Mouse (Mus musculus) frontal cortex, adult 2 months (tissue): ENCODE data around the gene Zfp697. TPM values are rescaled to one million over a fixed set of nuclear protein-coding genes. Genes with fewer than 3 reads are reported as not detected.
A peak's percentile ranks its signal among the peaks of the same experiment; 100 is the strongest.
"Not testable (repeated sequence)": the region's sequence is repeated elsewhere in the genome, so short reads cannot be mapped to it uniquely, and the experiment has no call there.

Source experiments
- DNase-seq, 2 experiments: peaks; one replicate each; pipeline ENCODE4 v3.0.0; 2022; ENCODE audit warnings: low spot score in 1 of 2; ENCODE audit errors: extremely low spot score in 1 of 2
- polyA plus RNA-seq: library from polyadenylated mRNA; depleted of rRNA; stranded (reverse); fragments of >200 nt; gene quantifications from 2 replicates; pipeline ENCODE4 v1.2.3, GENCODE M21; 2012

Zfp697 gene
- polyA plus RNA-seq, 1 experiment: 17.0 TPM

DNA sequence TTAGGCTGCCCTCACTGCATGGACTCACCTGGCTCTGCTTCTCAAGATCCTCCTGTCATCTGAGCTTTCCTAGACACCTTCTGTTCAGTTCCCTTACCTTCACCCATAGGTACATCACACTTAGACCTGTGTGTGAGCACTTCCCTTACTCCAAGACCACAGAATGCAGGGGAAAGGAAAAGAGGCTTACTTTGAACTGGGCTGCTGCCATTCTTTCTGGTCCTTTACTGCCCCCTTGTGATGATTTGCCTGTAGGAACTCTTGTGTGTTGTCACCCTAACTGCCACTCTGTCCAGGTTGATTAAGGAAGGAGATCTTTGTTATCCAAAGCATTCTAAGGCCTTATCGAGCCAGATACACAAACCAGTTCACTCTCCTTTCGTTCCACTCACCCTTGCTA is 114.5 kb downstream of the Zfp697 start:
- DNase-seq: not testable (repeated sequence)

- DNase-seq: not testable (repeated sequence)
Measured at GRCm38 (mm10) chr3:98497401-98497800, 115.1 kb downstream of the Zfp697 start.

- DNase-seq: not testable (repeated sequence)
Measured at GRCm38 (mm10) chr3:98507229-98507628, 125.0 kb downstream of the Zfp697 start.

DNA sequence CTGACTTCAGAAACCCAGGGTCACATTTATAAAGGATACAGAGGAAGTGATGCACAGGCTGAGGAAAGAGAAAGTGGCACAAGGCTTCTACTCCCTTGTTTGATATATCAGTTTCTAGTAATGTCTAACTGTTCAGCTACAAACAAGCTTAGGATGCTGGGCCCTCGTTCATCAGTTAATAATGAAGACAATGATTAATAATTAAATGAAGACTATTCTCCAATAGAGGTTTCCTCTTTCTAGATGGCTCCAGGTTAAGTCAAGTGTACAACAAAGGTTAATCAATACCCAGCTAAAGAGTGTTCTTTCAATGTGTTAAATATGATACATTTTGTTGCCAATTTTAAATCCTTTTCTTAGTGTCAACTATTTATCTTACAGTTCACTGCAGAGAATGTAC is 128.2 kb downstream of the Zfp697 start, which contains the start of gene Hsd3b4:
Hsd3b4 (minus strand) TSS at position 101 of the 400 bp plus-strand sequence.
- DNase-seq: not testable (repeated sequence)

DNA sequence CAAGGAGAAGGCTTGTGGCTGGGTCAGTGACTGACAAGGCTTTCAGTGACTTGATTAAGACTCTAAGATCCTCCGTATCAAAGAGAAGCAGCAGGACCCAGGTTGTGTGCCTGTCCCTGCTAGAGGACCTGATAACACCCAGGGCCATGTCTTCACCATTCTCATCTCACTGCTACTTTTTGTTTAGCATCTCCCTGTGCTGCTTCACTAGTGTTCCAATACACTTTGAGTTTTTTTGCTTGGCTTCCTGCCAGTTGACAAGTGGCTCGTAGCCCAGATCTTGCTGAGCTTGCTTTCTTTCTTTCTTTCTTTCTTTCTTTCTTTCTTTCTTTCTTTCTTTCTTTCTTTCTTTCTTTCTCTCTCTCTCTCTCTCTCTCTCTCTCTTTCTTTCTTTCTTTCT is 140.5 kb downstream of the Zfp697 start:
- DNase-seq: not testable (repeated sequence)

DNA sequence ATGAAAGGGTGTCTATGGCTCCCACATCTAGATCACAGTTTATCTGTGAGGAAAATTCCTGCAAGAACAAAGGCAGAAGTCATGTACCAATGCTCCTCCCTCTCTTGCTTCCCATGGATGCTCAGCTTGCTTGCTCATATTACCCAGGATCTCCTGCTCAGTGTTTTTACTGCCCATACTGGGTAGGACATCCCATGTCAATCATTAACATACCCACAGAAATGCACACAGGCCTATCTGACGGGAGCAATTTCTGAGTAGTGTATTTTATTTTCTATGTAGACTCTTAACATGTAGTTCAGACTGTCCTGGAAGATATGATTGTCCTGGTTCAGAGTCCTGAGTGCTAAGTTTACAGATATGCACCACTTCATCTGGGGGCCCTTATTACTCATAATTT is 142.3 kb downstream of the Zfp697 start:
- not testable (repeated sequence) for DNase-seq

- not testable (repeated sequence) for DNase-seq
Measured at GRCm38 (mm10) chr3:98524978-98525377, 142.7 kb downstream of the Zfp697 start.

- not testable (repeated sequence) for DNase-seq
Measured at GRCm38 (mm10) chr3:98547641-98548040, 165.4 kb downstream of the Zfp697 start.

DNA sequence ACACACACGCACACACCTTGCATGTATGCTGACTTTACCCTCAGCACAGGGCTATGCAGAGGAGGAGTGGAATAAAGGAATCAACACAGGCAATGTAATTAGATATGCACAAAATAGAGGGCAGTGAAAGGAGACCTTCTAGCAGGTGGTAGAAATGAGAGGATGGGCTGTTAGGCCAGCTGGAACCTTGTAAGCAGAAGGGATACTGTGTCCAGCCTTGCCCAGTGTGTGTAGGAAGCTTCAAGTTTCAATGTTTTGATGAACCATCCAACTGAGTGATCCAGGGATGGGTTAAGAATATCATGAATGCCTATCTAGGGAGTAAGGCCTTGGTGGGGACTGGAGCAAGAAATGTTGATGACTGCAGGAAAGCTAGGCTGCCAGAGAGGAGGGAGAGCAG is 166.2 kb downstream of the Zfp697 start:
- not testable (repeated sequence) for DNase-seq

GRCm38 (mm10) chr3:98550215-98550614 is 168.0 kb downstream of the Zfp697 start:
- not testable (repeated sequence) for DNase-seq

DNA sequence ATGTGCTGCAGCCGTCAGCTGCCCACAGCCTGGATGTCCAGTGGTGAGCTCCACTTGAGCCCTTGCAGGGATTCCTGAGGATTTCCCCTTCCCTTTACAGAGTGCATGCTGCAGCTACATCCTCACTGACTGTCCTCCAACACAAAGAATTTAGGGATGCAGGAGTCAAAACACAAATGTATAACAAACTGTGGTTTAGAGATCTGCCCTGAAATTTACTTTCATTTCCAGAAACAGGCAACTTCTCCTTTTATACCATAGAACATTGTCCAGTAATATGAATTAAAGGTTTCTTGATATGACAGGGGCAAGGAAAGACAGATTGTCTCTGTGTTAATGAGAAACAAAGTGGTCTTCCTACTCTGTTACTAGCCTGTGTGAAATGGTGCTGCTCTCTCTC is 168.6 kb downstream of the Zfp697 start:
- DNase-seq: not testable (repeated sequence)

- DNase-seq: not testable (repeated sequence)
Measured at GRCm38 (mm10) chr3:98560711-98561110, 178.4 kb downstream of the Zfp697 start.

GRCm38 (mm10) chr3:98563831-98564230 is 181.6 kb downstream of the Zfp697 start:
- DNase-seq: not testable (repeated sequence)

GRCm38 (mm10) chr3:98564894-98565293 is 182.6 kb downstream of the Zfp697 start:
- not testable (repeated sequence) for DNase-seq

DNA sequence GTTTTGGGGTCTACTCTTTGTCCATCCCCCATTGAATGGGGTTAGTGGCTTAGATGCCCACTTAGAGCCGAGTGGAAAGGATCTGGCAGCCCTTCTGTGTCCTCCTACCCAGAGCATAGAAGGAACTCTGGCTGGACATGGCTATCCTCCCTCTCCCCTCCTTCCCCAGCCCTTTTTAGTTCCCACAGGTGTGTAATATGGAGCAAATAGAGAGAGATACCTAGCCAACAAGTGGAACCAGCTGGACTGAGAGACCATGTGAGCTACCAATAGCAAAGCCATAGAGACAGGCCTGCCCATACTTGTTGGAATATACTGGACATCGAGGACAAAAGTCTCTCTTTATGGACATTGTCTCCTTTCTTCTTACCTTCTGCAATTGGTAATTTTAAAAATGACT is 185.5 kb downstream of the Zfp697 start:
- DNase-seq: not testable (repeated sequence)

GRCm38 (mm10) chr3:98581024-98581423 is 198.8 kb downstream of the Zfp697 start:
- DNase-seq: peak; percentile 62 to 90

GRCm38 (mm10) chr3:98582202-98582601 is 199.9 kb downstream of the Zfp697 start:
- not testable (repeated sequence) for DNase-seq

DNA sequence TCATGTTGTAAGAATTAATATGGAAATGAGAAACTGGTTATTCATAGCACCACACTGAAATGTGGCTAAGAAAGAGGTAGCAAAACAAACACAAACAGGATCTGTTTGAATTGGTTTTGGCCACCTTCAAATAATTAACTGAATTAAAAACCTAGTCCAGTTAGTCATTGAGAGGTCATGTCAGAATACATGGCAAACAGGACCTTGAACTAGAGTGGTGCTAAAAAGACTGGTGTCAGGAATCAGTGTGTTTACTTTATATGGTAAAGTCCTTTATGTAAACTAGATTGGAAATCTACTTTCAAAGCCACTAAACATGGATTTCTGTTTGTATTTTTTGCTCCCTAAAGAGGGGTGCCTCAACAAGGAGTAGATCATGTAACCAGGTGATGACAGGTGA is 200.4 kb downstream of the Zfp697 start:
- not testable (repeated sequence) for DNase-seq

GRCm38 (mm10) chr3:98587721-98588120 is 205.5 kb downstream of the Zfp697 start:
- no peak for DNase-seq

- no peak for DNase-seq
Measured at GRCm38 (mm10) chr3:98588707-98589106, 206.4 kb downstream of the Zfp697 start, which contains the start of gene Gm10681. TSS of gene Gm10681 (minus strand) at chr3:98588807.

- not testable (repeated sequence) for DNase-seq
Measured at GRCm38 (mm10) chr3:98613540-98613939, 231.3 kb downstream of the Zfp697 start.

- no peak for DNase-seq
Measured at GRCm38 (mm10) chr3:98613963-98614362, 231.7 kb downstream of the Zfp697 start.

DNA sequence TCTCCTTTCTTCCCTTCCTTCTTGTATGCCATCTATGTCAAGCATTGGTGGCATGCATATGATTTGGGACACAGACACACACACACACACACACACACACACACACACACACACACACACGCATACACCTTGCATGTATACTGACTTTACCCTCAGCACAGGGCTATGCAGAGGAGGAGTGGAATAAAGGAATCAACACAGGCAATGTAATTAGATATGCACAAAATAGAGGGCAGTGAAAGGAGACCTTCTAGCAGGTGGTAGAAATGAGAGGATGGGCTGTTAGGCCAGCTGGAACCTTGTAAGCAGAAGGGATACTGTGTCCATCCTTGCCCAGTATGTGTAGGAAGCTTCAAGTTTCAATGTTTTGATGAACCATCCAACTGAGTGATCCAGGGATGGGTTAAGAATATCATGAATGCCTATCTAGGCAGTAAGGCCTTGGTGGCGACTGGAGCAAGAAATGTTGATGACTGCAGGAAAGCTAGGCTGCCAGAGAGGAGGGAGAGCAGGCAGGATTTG is 232.2 kb downstream of the Zfp697 start:
- DNase-seq: not testable (repeated sequence)
